Mouse (Mus musculus) ES-Bruce4 (cell line): ENCODE measurements around the gene Fbxo7.

Source experiments
- CTCF ChIP-seq: IDR thresholded peaks from one replicate; pipeline ENCODE4 v1.8.1; 2011; ENCODE audit warnings: low read depth, low read length
- EP300 ChIP-seq: IDR thresholded peaks from 2 replicates; pipeline ENCODE4 v1.6.1; 2011; ENCODE audit warnings: low read depth, low read length; ENCODE audit not compliant: insufficient read depth

- no peak for TF ChIP-seq EP300
- TF ChIP-seq CTCF, result no peak
Observed at GRCm38 (mm10) chr10:86017781-86018180, 4.0 kb upstream of the Fbxo7 start.
